Mouse (Mus musculus): ENCODE measurements at regions not wholly inside any gene's neighbourhood (a gene's known extent, or its start where the extent isn't known, plus 50 kb on each side); places are given as distances from the start of the nearest gene placed in this dataset.

- H3K4me1 ChIP-seq (ENCODE audit: insufficient read depth, low read length) = peaks cover 9% of the 10 kb centered on the region; the same call in 1 of the 2 replicates
- ATAC-seq (no peak), DNase-seq (ENCODE audit: low spot score) (no peak)
- H3K9me3 ChIP-seq (ENCODE audit: low read length) = no peaks in the 10 kb centered on the region
- no peak overlapping the region for H3K4me3 ChIP-seq (ENCODE audit: low read length)
- no peak overlapping the region for H3K9ac ChIP-seq (replicated peaks; ENCODE audit: low read length)
- no peak overlapping the region for H3K27ac ChIP-seq
- no peaks in the 10 kb centered on the region for H3K36me3 ChIP-seq (ENCODE audit: insufficient read depth, low read length)
- no peak for TF ChIP-seq CTCF (IDR thresholded peaks at IDR 0.05; ENCODE audit: low read depth)
- no peak overlapping the region for H3K4me2 ChIP-seq (ENCODE audit: low read depth, low read length)
- WGBS = 83% methylated on average over 6 of the region's 6 CpGs
- no peaks in the 10 kb centered on the region for H3K27me3 ChIP-seq (ENCODE audit: insufficient read depth, low read length)
Measured at GRCm38 (mm10) chr17:80798281-80798980, 70.1 kb upstream of the Map4k3 start.

- peaks cover 5% of the 10 kb centered on the region; the same call in 1 of the 2 replicates for H3K4me1 ChIP-seq (ENCODE audit: insufficient read depth, low read length)
Measured at GRCm38 (mm10) chr17:80796790-80797189, 68.5 kb upstream of the Map4k3 start.

GRCm38 (mm10) chr17:80796386-80796785 is 68.1 kb upstream of the Map4k3 start:
- no peak for DNase-seq (ENCODE audit: low spot score)
- no peak for ATAC-seq
- Histone ChIP-seq H3K4me3 (ENCODE audit: low read length) (no peak overlapping the region), H3K9ac (replicated peaks; ENCODE audit: low read length) (no peak overlapping the region), H3K27ac (no peak overlapping the region), H3K4me1 (ENCODE audit: insufficient read depth, low read length) (0 out of 2 replicates have a peak, but pooled peaks cover 1% of the 10 kb centered on the region), H3K36me3 (ENCODE audit: insufficient read depth, low read length) (no peaks in the 10 kb centered on the region), H3K27me3 (ENCODE audit: insufficient read depth, low read length) (no peaks in the 10 kb centered on the region), H3K4me2 (ENCODE audit: low read depth, low read length) (no peak overlapping the region), H3K9me3 (ENCODE audit: low read length) (no peaks in the 10 kb centered on the region)
- TF ChIP-seq CTCF (IDR thresholded peaks at IDR 0.05; ENCODE audit: low read depth) = no peak
- 87% methylated on average over 8 of the region's 8 CpGs for WGBS

More at GRCm38 (mm10) chr17:80796790-80797189, 68.5 kb upstream of the Map4k3 start:
- Histone ChIP-seq H3K9ac (replicated peaks; ENCODE audit: low read length) (no peak overlapping the region), H3K9me3 (ENCODE audit: low read length) (no peaks in the 10 kb centered on the region), H3K27me3 (ENCODE audit: insufficient read depth, low read length) (no peaks in the 10 kb centered on the region), H3K36me3 (ENCODE audit: insufficient read depth, low read length) (no peaks in the 10 kb centered on the region), H3K4me3 (ENCODE audit: low read length) (no peak overlapping the region), H3K4me2 (ENCODE audit: low read depth, low read length) (no peak overlapping the region), H3K27ac (no peak overlapping the region)
- 71% methylated on average over 5 of the region's 5 CpGs for WGBS
- TF ChIP-seq CTCF (IDR thresholded peaks at IDR 0.05; ENCODE audit: low read depth) = no peak
- DNase-seq (ENCODE audit: low spot score) (no peak), ATAC-seq (no peak)

- Histone ChIP-seq H3K27ac (no peak overlapping the region), H3K9me3 (ENCODE audit: low read length) (no peaks in the 10 kb centered on the region), H3K4me3 (ENCODE audit: low read length) (no peak overlapping the region), H3K36me3 (ENCODE audit: insufficient read depth, low read length) (no peaks in the 10 kb centered on the region), H3K9ac (replicated peaks; ENCODE audit: low read length) (no peak overlapping the region), H3K27me3 (ENCODE audit: insufficient read depth, low read length) (no peaks in the 10 kb centered on the region), H3K4me2 (ENCODE audit: low read depth, low read length) (no peak overlapping the region), H3K4me1 (ENCODE audit: insufficient read depth, low read length) (no peaks in the 10 kb centered on the region)
- DNase-seq (ENCODE audit: low spot score) (no peak), ATAC-seq (no peak)
- WGBS = 70% methylated on average over 8 of the region's 8 CpGs
- TF ChIP-seq CTCF (IDR thresholded peaks at IDR 0.05; ENCODE audit: low read depth) = no peak
Measured at GRCm38 (mm10) chr17:80795453-80796105, 67.3 kb upstream of the Map4k3 start.

- ATAC-seq (no peak), DNase-seq (ENCODE audit: low spot score) (no peak)
- no peaks in the 10 kb centered on the region for H3K4me1 ChIP-seq (ENCODE audit: insufficient read depth, low read length)
- no peak overlapping the region for H3K4me3 ChIP-seq (ENCODE audit: low read length)
- no peak overlapping the region for H3K9ac ChIP-seq (replicated peaks; ENCODE audit: low read length)
- WGBS = 87% methylated on average over 4 of the region's 4 CpGs
- TF ChIP-seq CTCF (IDR thresholded peaks at IDR 0.05; ENCODE audit: low read depth) = no peak
- H3K9me3 ChIP-seq (ENCODE audit: low read length) = no peaks in the 10 kb centered on the region
- no peaks in the 10 kb centered on the region for H3K27me3 ChIP-seq (ENCODE audit: insufficient read depth, low read length)
- no peaks in the 10 kb centered on the region for H3K36me3 ChIP-seq (ENCODE audit: insufficient read depth, low read length)
- H3K27ac ChIP-seq = no peak overlapping the region
- no peak overlapping the region for H3K4me2 ChIP-seq (ENCODE audit: low read depth, low read length)
Measured at GRCm38 (mm10) chr17:80792605-80793004, 64.3 kb upstream of the Map4k3 start.

GRCm38 (mm10) chr17:80789706-80790105 is 61.4 kb upstream of the Map4k3 start:
- Histone ChIP-seq H3K36me3 (ENCODE audit: insufficient read depth, low read length) (no peaks in the 10 kb centered on the region), H3K9me3 (ENCODE audit: low read length) (no peaks in the 10 kb centered on the region), H3K9ac (replicated peaks; ENCODE audit: low read length) (no peak overlapping the region), H3K27me3 (ENCODE audit: insufficient read depth, low read length) (no peaks in the 10 kb centered on the region), H3K4me3 (ENCODE audit: low read length) (no peak overlapping the region), H3K27ac (no peak overlapping the region), H3K4me2 (ENCODE audit: low read depth, low read length) (no peak overlapping the region), H3K4me1 (ENCODE audit: insufficient read depth, low read length) (no peaks in the 10 kb centered on the region)
- WGBS = 54% methylated on average over 12 of the region's 12 CpGs
- DNase-seq (ENCODE audit: low spot score) = no peak
- no peak for ATAC-seq
- no peak for TF ChIP-seq CTCF (IDR thresholded peaks at IDR 0.05; ENCODE audit: low read depth)

GRCm38 (mm10) chr17:80789000-80789399 is 60.7 kb upstream of the Map4k3 start:
- WGBS = 79% methylated on average over 3 of the region's 3 CpGs
- no peak for TF ChIP-seq CTCF (IDR thresholded peaks at IDR 0.05; ENCODE audit: low read depth)
- H3K27ac ChIP-seq = no peak overlapping the region
- no peaks in the 10 kb centered on the region for H3K36me3 ChIP-seq (ENCODE audit: insufficient read depth, low read length)
- no peak overlapping the region for H3K4me2 ChIP-seq (ENCODE audit: low read depth, low read length)
- DNase-seq (ENCODE audit: low spot score) (no peak), ATAC-seq (no peak)
- H3K4me3 ChIP-seq (ENCODE audit: low read length) = no peak overlapping the region
- no peak overlapping the region for H3K9ac ChIP-seq (replicated peaks; ENCODE audit: low read length)
- no peaks in the 10 kb centered on the region for H3K27me3 ChIP-seq (ENCODE audit: insufficient read depth, low read length)
- no peaks in the 10 kb centered on the region for H3K9me3 ChIP-seq (ENCODE audit: low read length)
- H3K4me1 ChIP-seq (ENCODE audit: insufficient read depth, low read length) = no peaks in the 10 kb centered on the region
